Mouse (Mus musculus) CD8-positive naive resting alpha-beta T cell, adult 57 days (primary cell): ENCODE measurements around the gene Avp. TPM values are rescaled to one million over a fixed set of nuclear protein-coding genes. Genes with fewer than 3 reads are reported as not detected.

Experiments
- total RNA-seq: library from RNA; stranded (reverse); gene quantifications from one replicate; pipeline ENCODE4 v1.2.4, GENCODE M21; 2023

Avp gene
- total RNA-seq: not detected

DNA sequence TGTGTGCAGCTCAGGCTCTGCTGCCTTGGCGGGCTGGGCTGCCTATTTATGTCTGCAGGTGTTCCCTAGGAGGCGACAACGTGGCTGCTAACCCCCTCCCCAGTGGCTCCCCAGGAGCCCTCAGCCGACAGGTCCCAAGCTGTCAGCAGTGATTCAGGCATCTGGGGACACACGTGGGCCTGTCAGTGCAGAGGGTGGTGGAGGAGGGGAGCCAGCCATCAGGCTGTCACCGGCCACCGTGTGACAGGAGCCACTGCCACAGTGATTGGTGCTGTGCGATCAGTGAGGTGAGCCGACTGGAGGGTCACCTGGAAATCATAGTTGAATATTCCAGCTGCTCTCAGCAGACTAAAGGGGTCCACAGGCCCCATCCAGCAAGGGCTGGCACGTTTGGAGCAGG, at the start of gene Avp:
TSS of gene Avp (minus strand) at position 3 of the 400 bp plus-strand sequence.

DNA sequence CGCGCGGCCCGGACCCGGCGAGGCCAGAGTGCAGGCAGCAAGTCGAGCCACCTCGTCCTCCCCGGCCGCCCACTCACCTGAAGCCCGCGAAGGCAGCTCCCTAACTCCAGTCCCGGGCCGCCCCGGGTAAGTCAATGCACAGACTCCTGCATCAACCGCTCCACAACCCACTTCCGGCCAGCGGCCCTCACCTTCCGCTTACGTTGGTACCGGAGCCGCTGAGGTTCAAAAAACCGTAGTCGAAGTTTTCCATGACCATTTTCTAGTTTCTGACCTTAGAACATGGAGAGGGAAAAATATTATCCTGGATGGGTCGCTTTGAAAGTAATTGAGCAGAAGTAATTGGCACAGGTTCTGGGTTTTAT, 47.5 kb upstream of the Avp start, which contains the start of the genes Fastkd5 and Ubox5:
TSS of gene Fastkd5 (minus strand) at position 189 of the 365 bp plus-strand sequence.
TSS of gene Ubox5 (minus strand) at position 200 of the 365 bp plus-strand sequence.

DNA sequence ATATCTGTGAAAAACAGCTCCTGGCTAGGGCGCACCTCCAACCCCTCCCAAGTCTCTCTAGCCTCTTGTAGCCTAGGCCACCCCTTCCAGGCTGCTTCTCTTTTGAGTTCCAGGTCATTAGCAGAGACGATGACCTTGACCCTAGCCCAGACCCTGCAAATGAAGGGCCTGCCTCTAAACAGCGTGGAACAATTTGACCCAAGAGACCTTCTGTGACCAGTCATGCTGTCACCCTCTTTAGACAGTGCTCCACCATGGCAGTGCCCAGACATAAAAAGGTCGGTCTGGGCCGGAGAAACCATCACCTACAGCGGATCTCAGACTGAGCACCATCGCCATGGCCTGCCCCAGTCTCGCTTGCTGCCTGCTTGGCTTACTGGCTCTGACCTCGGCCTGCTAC, 6.5 kb downstream of the Avp start, which contains the start of gene Oxt:
TSS of gene Oxt (plus strand) at position 301 of the 400 bp plus-strand sequence.

DNA sequence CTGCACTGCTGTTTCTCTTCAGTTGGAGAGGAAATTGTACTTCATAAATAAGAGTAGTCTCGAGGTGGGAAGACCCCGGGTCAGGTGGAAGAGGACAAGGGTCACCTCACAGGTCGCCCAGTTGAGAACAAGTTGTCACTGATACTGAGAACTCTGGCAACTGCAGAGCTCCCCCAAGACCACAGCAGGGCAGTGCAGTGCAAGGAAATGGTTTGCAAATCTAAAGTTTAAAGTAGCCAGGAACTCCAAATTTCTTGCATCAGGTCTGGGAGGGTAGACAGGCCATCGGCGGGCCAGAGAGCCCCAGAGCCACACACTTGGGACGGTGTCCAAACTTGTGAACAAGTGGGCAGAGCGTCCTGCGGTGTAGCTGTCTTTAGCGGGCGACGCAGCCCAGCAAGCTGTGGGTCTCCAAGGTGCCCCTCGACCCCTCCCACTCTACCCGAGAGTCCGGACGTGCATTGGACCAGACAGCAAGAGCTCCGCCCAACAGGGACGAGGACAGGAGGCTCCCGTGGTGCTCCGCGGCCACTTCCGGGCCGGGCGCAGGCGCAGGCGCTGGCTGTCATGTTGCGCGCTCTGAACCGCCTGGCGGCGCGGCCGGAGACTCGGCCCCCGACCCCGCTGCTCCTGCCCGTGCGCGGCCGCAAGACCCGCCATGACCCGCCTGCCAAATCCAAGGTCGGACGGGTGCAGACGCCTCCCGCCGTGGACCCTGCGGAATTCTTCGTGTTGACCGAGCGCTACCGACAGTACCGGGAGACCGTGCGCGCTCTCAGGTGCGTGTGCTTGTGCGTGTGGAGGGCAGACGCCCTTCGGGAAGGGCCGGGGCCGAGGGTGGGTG, 18.9 kb downstream of the Avp start, which contains the start of gene Mrps26:
TSS of gene Mrps26 (plus strand) at position 531 of the 844 bp plus-strand sequence.

Other genes starting within 250 kb of the Avp start
- gene Cpxm1, start 185.0 kb downstream of the Avp start, total RNA-seq: 0.67 TPM
- gene Gm28372, start 177.3 kb downstream of the Avp start, total RNA-seq: not detected
- gene 1700020A23Rik, start 177.3 kb downstream of the Avp start, total RNA-seq: not detected
- gene Tmem239, start 176.1 kb downstream of the Avp start, total RNA-seq: not detected
- 166 TPM for gene Vps16, start 158.2 kb downstream of the Avp start, total RNA-seq
- gene Pced1a, start 157.9 kb downstream of the Avp start, total RNA-seq: 25.7 TPM
- 118 TPM for gene Ptpra, start 132.3 kb downstream of the Avp start, total RNA-seq
- 57.2 TPM for gene Mrps26, start 18.8 kb downstream of the Avp start, total RNA-seq
- not detected for gene Oxt, start 6.4 kb downstream of the Avp start, total RNA-seq
- gene Fastkd5, start 47.5 kb upstream of the Avp start, total RNA-seq: 7.4 TPM
- gene Ubox5, start 47.5 kb upstream of the Avp start, total RNA-seq: 6.5 TPM
- 3.7 TPM for gene Lzts3, start 60.2 kb upstream of the Avp start, total RNA-seq
- 130 TPM for gene Ddrgk1, start 82.1 kb upstream of the Avp start, total RNA-seq
- 16.9 TPM for gene Itpa, start 85.1 kb upstream of the Avp start, total RNA-seq
- gene Slc4a11, start 115.0 kb upstream of the Avp start, total RNA-seq: 0.28 TPM